Mouse (Mus musculus) small intestine, adult 2 months (tissue): ENCODE measurements at regions not wholly inside any gene's neighbourhood (a gene's known extent, or its start where the extent isn't known, plus 50 kb on each side); places are given as distances from the start of the nearest gene placed in this dataset.

Source experiments
- H3K27ac ChIP-seq: fragments of 200-500 bp; 2 replicates; pipeline ENCODE4 v1.5.1; 2012; ENCODE audit warnings: low read depth, low read length, control low read depth, inconsistent platforms; ENCODE audit not compliant: insufficient read depth
- H3K27me3 ChIP-seq: fragments of 200-500 bp; 2 replicates; pipeline ENCODE4 v1.6.1; 2012; ENCODE audit warnings: mild to moderate bottlenecking, moderate library complexity, low read length, inconsistent platforms; ENCODE audit not compliant: control insufficient read depth, insufficient read depth
- H3K36me3 ChIP-seq: fragments of 200-500 bp; 2 replicates; pipeline ENCODE4 v1.6.1; 2012; ENCODE audit warnings: mild to moderate bottlenecking, low read length, control low read depth, inconsistent platforms; ENCODE audit not compliant: control insufficient read depth, insufficient read depth
- H3K4me1 ChIP-seq: fragments of 200-500 bp; 2 replicates; pipeline ENCODE4 v1.6.1; 2012; ENCODE audit warnings: low read length, inconsistent platforms, mixed read lengths; ENCODE audit not compliant: control insufficient read depth, insufficient read depth, insufficient read length
- H3K4me3 ChIP-seq: fragments of 200-500 bp; 2 replicates; pipeline ENCODE4 v1.5.1; 2012; ENCODE audit warnings: low read depth, mild to moderate bottlenecking, control low read depth, inconsistent platforms, low read length, moderate library complexity
- CTCF ChIP-seq: fragments of 200-500 bp; IDR thresholded peaks from 2 replicates; pipeline ENCODE4 v1.5.1; 2012; ENCODE audit warnings: low read depth, mild to moderate bottlenecking, control low read depth, inconsistent platforms, low read length, moderate library complexity, mixed read lengths; ENCODE audit not compliant: insufficient replicate concordance, insufficient read length; ENCODE audit errors: extremely low read depth
- POLR2A ChIP-seq: fragments of 200-500 bp; IDR thresholded peaks from 2 replicates; pipeline ENCODE4 v1.6.1; 2012; ENCODE audit warnings: low read depth, mild to moderate bottlenecking, control low read depth, inconsistent platforms, low read length, moderate library complexity
- WGBS: fragments of 180-500 bp; shearing (Covaris S2); methylation state at CpG from one replicate; pipeline ENCODE4 v1.1.7; 2018; 5-methylcytosine and 5-hydroxymethylcytosine counted together

GRCm38 (mm10) chr8:107642241-107642640 lies 54.0 kb upstream of the Psmd7 start:
- no peak overlapping the region for H3K4me3 ChIP-seq
- no peaks in the 10 kb centered on the region for H3K27me3 ChIP-seq
- WGBS, result 85% methylated on average over 8 of the region's 8 CpGs

GRCm38 (mm10) chr8:107647936-107648335 lies 59.7 kb upstream of the Psmd7 start:
- 76% methylated on average over 8 of the region's 8 CpGs for WGBS
- H3K4me3 ChIP-seq, result no peak overlapping the region
- no peaks in the 10 kb centered on the region for H3K36me3 ChIP-seq
- no peak overlapping the region for H3K27ac ChIP-seq
- H3K4me1 ChIP-seq, result no peaks in the 10 kb centered on the region
- TF ChIP-seq POLR2A (no peak), CTCF (no peak)
- no peaks in the 10 kb centered on the region for H3K27me3 ChIP-seq

More at GRCm38 (mm10) chr8:107642241-107642640, 54.0 kb upstream of the Psmd7 start:
- Histone ChIP-seq H3K36me3 (no peaks in the 10 kb centered on the region), H3K27ac (no peak overlapping the region), H3K4me1 (no peaks in the 10 kb centered on the region)
- TF ChIP-seq CTCF (no peak), POLR2A (no peak)

DNA sequence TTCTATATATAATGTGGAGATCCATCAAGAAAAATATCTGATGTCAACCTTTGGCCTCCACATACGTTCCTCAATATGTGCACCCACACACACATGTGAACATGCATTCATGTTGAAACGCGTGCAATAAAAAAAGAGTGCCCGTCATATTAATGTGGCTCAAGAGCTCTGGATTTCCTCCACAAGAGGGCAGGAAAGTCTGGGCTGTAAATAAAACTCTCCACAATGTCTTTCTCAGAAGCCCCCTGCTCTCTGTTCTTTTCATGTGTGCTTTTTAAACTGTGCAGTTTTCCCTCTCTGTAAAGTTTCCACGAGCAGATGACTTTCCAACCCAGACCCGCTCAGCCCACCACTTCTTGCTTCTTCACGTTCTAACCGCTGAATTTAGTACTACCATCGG lies 62.0 kb upstream of the Psmd7 start:
- WGBS, result 84% methylated on average over 9 of the region's 9 CpGs

DNA sequence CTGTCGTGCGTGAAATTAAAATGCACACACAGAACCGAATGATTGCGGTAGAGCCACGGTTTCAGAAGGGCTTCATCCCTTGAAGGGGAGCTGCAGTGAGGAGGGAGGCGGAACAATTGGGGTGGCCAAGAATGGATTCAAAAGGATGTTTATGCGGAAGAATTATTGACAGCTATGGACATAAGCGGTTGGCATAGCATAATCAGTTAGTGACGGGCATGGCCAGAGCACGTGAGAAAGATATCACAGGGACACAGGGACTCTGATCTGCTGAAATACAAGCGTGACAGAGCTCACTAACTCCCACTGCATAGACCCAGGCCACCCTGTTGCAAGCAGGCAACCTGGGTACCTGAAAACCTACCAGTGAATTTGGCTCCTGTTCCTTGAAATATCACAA lies 63.2 kb upstream of the Psmd7 start:
- no peak overlapping the region for H3K4me3 ChIP-seq
- H3K4me1 ChIP-seq, result no peaks in the 10 kb centered on the region
- 87% methylated on average over 11 of the region's 11 CpGs for WGBS
- no peak for TF ChIP-seq POLR2A
- TF ChIP-seq CTCF, result no peak
- H3K27me3 ChIP-seq, result no peaks in the 10 kb centered on the region
- H3K36me3 ChIP-seq, result no peaks in the 10 kb centered on the region
- no peak overlapping the region for H3K27ac ChIP-seq

More for the DNA sequence above, 62.0 kb upstream of the Psmd7 start:
- no peak overlapping the region for H3K27ac ChIP-seq
- H3K4me1 ChIP-seq, result no peaks in the 10 kb centered on the region
- no peaks in the 10 kb centered on the region for H3K27me3 ChIP-seq
- TF ChIP-seq CTCF (no peak), POLR2A (no peak)
- no peaks in the 10 kb centered on the region for H3K36me3 ChIP-seq
- no peak overlapping the region for H3K4me3 ChIP-seq

GRCm38 (mm10) chr8:107652226-107652625 lies 64.0 kb upstream of the Psmd7 start:
- TF ChIP-seq CTCF (no peak), POLR2A (no peak)
- Histone ChIP-seq H3K4me1 (no peaks in the 10 kb centered on the region), H3K27ac (no peak overlapping the region), H3K4me3 (no peak overlapping the region), H3K27me3 (no peaks in the 10 kb centered on the region), H3K36me3 (no peaks in the 10 kb centered on the region)
- WGBS, result 64% methylated on average over 8 of the region's 8 CpGs

GRCm38 (mm10) chr8:107653711-107654110 lies 65.4 kb upstream of the Psmd7 start:
- no peak for TF ChIP-seq CTCF
- TF ChIP-seq POLR2A, result no peak
- no peaks in the 10 kb centered on the region for H3K27me3 ChIP-seq
- H3K4me1 ChIP-seq, result no peaks in the 10 kb centered on the region
- no peak overlapping the region for H3K27ac ChIP-seq
- 89% methylated on average over 10 of the region's 10 CpGs for WGBS
- no peaks in the 10 kb centered on the region for H3K36me3 ChIP-seq
- H3K4me3 ChIP-seq, result no peak overlapping the region

GRCm38 (mm10) chr8:107656622-107657021 lies 68.4 kb upstream of the Psmd7 start:
- WGBS, result 79% methylated on average over 5 of the region's 5 CpGs
- TF ChIP-seq CTCF, result 0 out of 2 replicates have a peak, but pooled peaks have one; percentile 10
- TF ChIP-seq POLR2A, result no peak
- Histone ChIP-seq H3K27ac (no peak overlapping the region), H3K4me3 (no peak overlapping the region), H3K27me3 (no peaks in the 10 kb centered on the region), H3K36me3 (no peaks in the 10 kb centered on the region), H3K4me1 (no peaks in the 10 kb centered on the region)
